Mouse (Mus musculus): Measurements from ENCODE around the gene Add2.

Gene Add2

GRCm38 (mm10) chr6:86133882-86134281 is 105.4 kb downstream of the Add2 start:
- DNase-seq (ENCODE audit: low read depth in 1 of 2, low spot score in 2 of 2) = no peak

GRCm38 (mm10) chr6:86136206-86136605 is 107.7 kb downstream of the Add2 start:
- DNase-seq (ENCODE audit: low read depth in 1 of 2, low spot score in 2 of 2) = no peak

- no peak for DNase-seq (ENCODE audit: low read depth in 1 of 2, low spot score in 2 of 2)
These were observed 112.8 kb downstream of the Add2 start for GRCm38 (mm10) chr6:86141284-86141683.

- no peak for DNase-seq (ENCODE audit: low read depth in 1 of 2, low spot score in 2 of 2)
These were observed 113.3 kb downstream of the Add2 start for GRCm38 (mm10) chr6:86141820-86142219.

- DNase-seq (ENCODE audit: low read depth in 1 of 2, low spot score in 2 of 2) = no peak
These were observed 116.5 kb downstream of the Add2 start for GRCm38 (mm10) chr6:86144986-86145385.

- no peak for DNase-seq (ENCODE audit: low read depth in 1 of 2, low spot score in 2 of 2)
These were observed 120.0 kb downstream of the Add2 start for GRCm38 (mm10) chr6:86148518-86148917.

GRCm38 (mm10) chr6:86149001-86149400 is 120.5 kb downstream of the Add2 start:
- no peak for DNase-seq (ENCODE audit: low read depth in 1 of 2, low spot score in 2 of 2)

- DNase-seq (ENCODE audit: low read depth in 1 of 2, low spot score in 2 of 2) = no peak
These were observed 124.2 kb downstream of the Add2 start for GRCm38 (mm10) chr6:86152676-86153075.

GRCm38 (mm10) chr6:86153436-86153990 is 125.0 kb downstream of the Add2 start:
- DNase-seq (ENCODE audit: low read depth in 1 of 2, low spot score in 2 of 2) = no peak

- no peak for DNase-seq (ENCODE audit: low read depth in 1 of 2, low spot score in 2 of 2)
These were observed 125.5 kb downstream of the Add2 start for GRCm38 (mm10) chr6:86154006-86154405.

- no peak for DNase-seq (ENCODE audit: low read depth in 1 of 2, low spot score in 2 of 2)
These were observed 126.0 kb downstream of the Add2 start for GRCm38 (mm10) chr6:86154481-86154880.

GRCm38 (mm10) chr6:86157253-86158234 is 129.1 kb downstream of the Add2 start:
- DNase-seq (ENCODE audit: low read depth in 1 of 2, low spot score in 2 of 2) = no peak

- DNase-seq (ENCODE audit: low read depth in 1 of 2, low spot score in 2 of 2) = no peak
These were observed 132.4 kb downstream of the Add2 start for GRCm38 (mm10) chr6:86160878-86161277.

- no peak for DNase-seq (ENCODE audit: low read depth in 1 of 2, low spot score in 2 of 2)
These were observed 133.1 kb downstream of the Add2 start for GRCm38 (mm10) chr6:86161586-86161985.

- no peak for DNase-seq (ENCODE audit: low read depth in 1 of 2, low spot score in 2 of 2)
These were observed 135.5 kb downstream of the Add2 start for GRCm38 (mm10) chr6:86164028-86164427.

GRCm38 (mm10) chr6:86166426-86166825 is 137.9 kb downstream of the Add2 start:
- no peak for DNase-seq (ENCODE audit: low read depth in 1 of 2, low spot score in 2 of 2)

GRCm38 (mm10) chr6:86167851-86168250 is 139.4 kb downstream of the Add2 start:
- no peak for DNase-seq (ENCODE audit: low read depth in 1 of 2, low spot score in 2 of 2)

GRCm38 (mm10) chr6:86169166-86169565 is 140.7 kb downstream of the Add2 start:
- DNase-seq (ENCODE audit: low read depth in 1 of 2, low spot score in 2 of 2) = no peak

Data from monocyte, adult 2 months (primary cell).